In genomic region chr9:12052429-12052828, GRCm38 (mm10) we compare ENCODE assay signal across 13 mouse cellular contexts.
"Had no signal": no experiment of that assay in that cellular context is flagged by ENCODE, and none has a peak within 500 bp of the region (broad histone marks: within the 10 kb centered on the region; RNA-seq: fewer than 3 reads in every experiment).

No protein-coding gene starts in this region.

- ATAC-seq: intestine, postnatal 0 days had no signal

- DNase-seq: kidney, adult 2 months; kidney, postnatal 25 days; liver, embryonic 13.5 days; lung, adult 2 months; lung, postnatal 14 days; lung, postnatal 4 days; thymus, adult 18-20 months; thymus, postnatal 36 days had no signal

- H3K4me1 ChIP-seq: liver, embryonic 13.5 days; neural tube, embryonic 13.5 days had no signal

- H3K4me2 ChIP-seq: liver, embryonic 13.5 days; neural tube, embryonic 13.5 days had no signal

- H3K9ac ChIP-seq: liver, embryonic 13.5 days; neural tube, embryonic 13.5 days had no signal

- H3K36me3 ChIP-seq: liver, embryonic 13.5 days; neural tube, embryonic 13.5 days had no signal

- H3K4me3 ChIP-seq: left cerebral cortex, adult 2 months; liver, embryonic 13.5 days; myocyte; neural tube, embryonic 13.5 days had no signal

- H3K27ac ChIP-seq: kidney, postnatal 0 days; left cerebral cortex, adult 2 months; liver, embryonic 13.5 days; neural tube, embryonic 13.5 days had no signal

- H3K9me3 ChIP-seq: liver, embryonic 13.5 days; neural tube, embryonic 13.5 days had no signal

- H3K27me3 ChIP-seq: liver, embryonic 13.5 days; neural tube, embryonic 13.5 days had no signal
